Mouse (Mus musculus): ENCODE measurements around the gene 4930579F01Rik.

GRCm38 (mm10) chr3:138185290-138185689 lies 8.3 kb downstream of the 4930579F01Rik start:
- TF ChIP-seq CTCF (conservative IDR thresholded peaks at IDR 0.05; ENCODE audit: low read length) (no peak), NANOG (IDR thresholded peaks at IDR 0.05; ENCODE audit: borderline replicate concordance, low read length) (no peak)
